Mouse (Mus musculus): Measurements from ENCODE around the gene Creg1. TPM values are rescaled to one million over a fixed set of nuclear protein-coding genes. Genes with fewer than 3 reads are reported as not detected.
"Not testable (repeated sequence)": the region's sequence is repeated elsewhere in the genome, so short reads cannot be mapped to it uniquely, and the experiment has no call there.

The Creg1 gene
- total RNA-seq, 2 experiments from 2014 or later = 68.6 to 77.2 TPM

- no peak for DNase-seq (ENCODE audit: low spot score in 2 of 2)
Measured at GRCm38 (mm10) chr1:165748053-165748452, 15.5 kb upstream of the Creg1 start.

GRCm38 (mm10) chr1:165751142-165751541, 12.4 kb upstream of the Creg1 start:
- DNase-seq (ENCODE audit: low spot score in 2 of 2) = no peak

GRCm38 (mm10) chr1:165751838-165752237, 11.7 kb upstream of the Creg1 start:
- no peak for DNase-seq (ENCODE audit: low spot score in 2 of 2)

GRCm38 (mm10) chr1:165754205-165754604, 9.3 kb upstream of the Creg1 start:
- DNase-seq (ENCODE audit: low spot score in 2 of 2) = no peak

GRCm38 (mm10) chr1:165755194-165755593, 8.4 kb upstream of the Creg1 start:
- DNase-seq (ENCODE audit: low spot score in 2 of 2) = no peak

- no peak for DNase-seq (ENCODE audit: low spot score in 2 of 2)
Measured at GRCm38 (mm10) chr1:165761522-165762305, 1.8 kb upstream of the Creg1 start.

- DNase-seq (ENCODE audit: low spot score in 2 of 2) = not testable (repeated sequence)
Measured at GRCm38 (mm10) chr1:165762498-165762897, 1.0 kb upstream of the Creg1 start.

- no peak for DNase-seq (ENCODE audit: low spot score in 2 of 2)
Measured at GRCm38 (mm10) chr1:165762914-165763634, 472 bp upstream of the Creg1 start.

GRCm38 (mm10) chr1:165764571-165764970, 1.0 kb downstream of the Creg1 start:
- DNase-seq (ENCODE audit: low spot score in 2 of 2) = no peak

- no peak for DNase-seq (ENCODE audit: low spot score in 2 of 2)
Measured at GRCm38 (mm10) chr1:165765041-165765440, 1.5 kb downstream of the Creg1 start.

GRCm38 (mm10) chr1:165765651-165766294, 2.2 kb downstream of the Creg1 start:
- DNase-seq (ENCODE audit: low spot score in 2 of 2) = no peak

- DNase-seq (ENCODE audit: low spot score in 2 of 2) = no peak
Measured at GRCm38 (mm10) chr1:165766295-165766890, 2.8 kb downstream of the Creg1 start.

GRCm38 (mm10) chr1:165768894-165769512, 5.5 kb downstream of the Creg1 start:
- DNase-seq (ENCODE audit: low spot score in 2 of 2) = no peak

- no peak for DNase-seq (ENCODE audit: low spot score in 2 of 2)
Measured at GRCm38 (mm10) chr1:165770181-165770759, 6.7 kb downstream of the Creg1 start.

GRCm38 (mm10) chr1:165771491-165771897, 7.9 kb downstream of the Creg1 start:
- peak; percentile 76 to 77 for DNase-seq (ENCODE audit: low spot score in 2 of 2)

- no peak for DNase-seq (ENCODE audit: low spot score in 2 of 2)
Measured at GRCm38 (mm10) chr1:165771998-165772397, 8.5 kb downstream of the Creg1 start.

GRCm38 (mm10) chr1:165775518-165776294, 12.2 kb downstream of the Creg1 start:
- peak in 1 of 2 experiments; percentile 15 for DNase-seq (ENCODE audit: low spot score in 2 of 2)

- DNase-seq (ENCODE audit: low spot score in 2 of 2) = no peak
Measured at GRCm38 (mm10) chr1:165779954-165780585, 16.5 kb downstream of the Creg1 start.

- peak; percentile 16 to 37 for DNase-seq (ENCODE audit: low spot score in 2 of 2)
Measured at GRCm38 (mm10) chr1:165780586-165781111, 17.1 kb downstream of the Creg1 start.
